Mouse (Mus musculus): Measurements from ENCODE around the gene Mms19.

The Mms19 gene

DNA sequence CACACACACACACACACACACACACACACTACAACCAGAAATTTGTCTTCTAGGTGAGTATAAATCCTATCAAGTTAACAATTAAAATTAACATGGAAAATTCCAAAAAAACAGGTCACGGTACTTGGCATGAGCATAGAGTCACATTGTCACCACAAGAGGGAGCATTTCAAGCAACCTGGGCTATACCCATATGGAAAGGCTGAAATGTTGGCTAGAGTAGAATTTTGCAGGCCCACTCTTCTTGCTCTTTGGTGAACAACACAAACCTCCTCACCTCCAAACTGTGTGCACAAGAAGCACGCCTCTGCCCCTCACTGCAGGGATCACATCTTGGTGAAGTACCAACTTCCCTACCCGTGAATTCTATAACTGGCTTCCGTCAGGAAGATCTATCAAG is 82.1 kb downstream of the Mms19 start:
- DNase-seq, result peak; percentile 22 to 52

DNA sequence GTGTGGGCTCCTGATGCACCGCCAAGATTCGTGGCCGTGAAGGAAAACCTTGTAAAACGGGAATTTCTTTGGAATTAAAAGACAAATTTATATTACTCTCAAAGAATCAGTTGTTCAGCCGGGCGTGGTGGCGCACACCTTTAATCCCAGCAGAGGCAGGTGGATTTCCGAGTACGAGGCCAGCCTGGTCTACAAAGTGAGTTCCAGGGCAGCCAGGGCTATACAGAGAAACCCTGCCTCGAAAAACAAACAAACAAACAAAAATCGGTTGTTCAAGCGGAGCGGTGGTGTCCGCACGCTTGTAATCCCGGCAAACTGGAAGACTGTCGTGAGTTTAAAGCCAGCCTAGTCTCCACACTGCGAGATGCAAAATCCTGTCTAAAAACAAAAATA is 84.6 kb downstream of the Mms19 start:
- DNase-seq, result no peak

DNA sequence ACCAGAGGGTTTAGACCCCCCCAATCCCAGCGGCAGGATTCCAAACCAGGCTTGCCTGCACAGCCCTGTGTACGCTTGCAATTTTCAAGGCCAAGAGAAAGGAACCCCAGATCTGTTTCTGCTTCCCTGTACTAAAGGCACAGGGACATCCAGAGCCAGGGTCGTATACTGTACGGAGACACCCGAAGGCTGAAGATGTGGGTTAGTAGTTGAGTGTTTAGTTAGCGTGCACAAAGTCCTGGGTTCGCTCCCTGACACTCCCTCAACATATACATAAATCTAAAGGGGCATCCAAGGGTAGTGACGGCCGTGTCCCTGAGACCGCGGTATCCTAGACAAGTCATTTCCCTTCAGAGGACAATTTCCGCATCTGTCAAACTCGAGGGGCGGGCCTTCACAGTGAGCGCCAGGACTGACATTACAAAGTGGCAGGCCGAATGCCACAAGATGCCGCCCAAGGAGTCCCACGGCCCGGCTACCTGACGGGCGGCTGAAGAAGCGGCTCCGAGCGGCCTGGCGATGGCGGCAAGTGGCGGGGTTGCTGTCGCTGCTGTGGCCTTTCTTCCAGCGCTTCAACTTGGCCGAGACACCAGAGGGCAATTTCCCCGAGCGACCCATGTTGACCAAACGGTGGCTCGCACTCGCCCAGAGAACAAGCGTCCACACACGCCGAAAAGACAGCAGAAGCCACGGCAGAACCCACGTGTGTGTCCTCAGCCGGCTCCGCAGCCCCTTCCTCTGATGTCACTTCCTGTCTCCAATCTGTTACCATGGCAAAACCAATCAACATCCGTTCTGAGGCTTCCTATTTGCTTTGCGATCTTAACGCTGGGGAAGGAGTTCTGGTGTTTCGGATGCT is 85.3 kb downstream of the Mms19 start, which contains the start of gene Rrp12:
TSS of gene Rrp12 (minus strand) at position 714 of the 859 bp plus-strand sequence.
- peak; percentile 72 to 82 for DNase-seq

DNA sequence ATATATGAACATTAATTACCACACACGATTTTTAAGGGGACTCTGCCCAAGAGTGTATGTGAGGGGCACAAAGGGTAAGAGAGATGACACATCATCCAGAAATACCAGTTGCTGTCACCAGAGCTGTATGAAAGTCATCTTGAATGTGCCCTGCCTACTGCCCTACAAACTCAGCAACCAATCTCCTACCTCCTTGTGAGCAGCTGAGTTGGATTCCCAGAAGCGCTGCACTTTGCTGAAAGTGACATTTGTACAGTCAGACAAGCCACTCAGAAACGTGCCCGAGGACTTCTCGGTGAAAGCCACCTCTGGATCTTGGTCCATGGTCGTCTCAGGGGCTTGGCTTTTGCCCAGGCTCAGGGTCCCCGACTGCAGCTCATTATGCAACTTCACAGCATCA is 86.0 kb downstream of the Mms19 start:
- DNase-seq, result no peak
